Mouse (Mus musculus) thymus, adult 2 months (tissue): ENCODE data around the gene Dgki.

Experiments used
- CTCF ChIP-seq: fragments of 200-500 bp; IDR thresholded peaks from 2 replicates; pipeline ENCODE4 v1.5.1; 2012; ENCODE audit warnings: mild to moderate bottlenecking, control low read depth, low read length, moderate library complexity, borderline replicate concordance; ENCODE audit not compliant: control insufficient read depth, poor library complexity, insufficient read depth; ENCODE audit errors: extremely low read depth
- POLR2A ChIP-seq: fragments of 200-500 bp; IDR thresholded peaks from 2 replicates; pipeline ENCODE4 v1.6.1; 2012; ENCODE audit warnings: mild to moderate bottlenecking, low read length, control low read depth, moderate library complexity; ENCODE audit not compliant: control insufficient read depth, poor library complexity, insufficient read depth; ENCODE audit errors: extremely low read depth

DNA sequence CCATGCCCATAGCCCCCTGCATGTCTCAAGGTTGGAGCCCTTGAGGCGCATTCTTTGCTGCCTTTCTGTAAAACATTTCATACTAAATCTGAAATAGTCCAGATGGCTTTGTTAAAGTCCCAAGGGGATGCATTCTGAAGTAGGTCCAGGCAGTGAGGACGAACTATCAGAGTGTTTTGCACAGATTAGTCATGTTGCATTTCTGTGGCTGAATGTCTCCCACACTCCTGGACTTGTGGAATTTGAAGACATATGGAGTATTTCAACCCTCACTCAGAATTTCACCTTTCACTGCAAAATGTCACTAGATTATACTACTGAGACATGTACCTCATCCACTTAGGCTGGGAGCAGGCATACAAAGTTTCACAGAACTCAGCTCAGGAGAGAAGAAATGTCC, 403.3 kb downstream of the Dgki start:
- TF ChIP-seq CTCF = no peak
- no peak for TF ChIP-seq POLR2A
